Mouse (Mus musculus) adrenal gland, adult 18-20 months (tissue): ENCODE data around the gene Krr1. TPM values are rescaled to one million over a fixed set of nuclear protein-coding genes. Genes with fewer than 3 reads are reported as not detected.

ENCODE experiments used
- DNase-seq, 2 experiments: peaks; one replicate each; pipeline ENCODE4 v3.0.0; 2021 to 2022; ENCODE audit warnings: low spot score in 2 of 2
- long read RNA-seq, 2 experiments: library from polyadenylated mRNA; stranded (forward); transcript quantifications; one replicate each; pipeline ENCODE4 v2.0.0; 2021
- total RNA-seq, 2 experiments: library from RNA; stranded (reverse); gene quantifications; 1 replicate in 1 of 2; 2 replicates in 1 of 2; pipeline ENCODE4 v1.2.3; 2021

Krr1 gene
- 10 to 100 TPM; 34.5 to 38.6 TPM for total RNA-seq
- long read RNA-seq, experiment 1, full-length matches to known transcripts: 22 of 25 reads
- long read RNA-seq, experiment 1, partial matches to known transcripts: 0 of 25 reads
- long read RNA-seq, experiment 1, other reads (novel, unspliced or antisense): 3 of 25 reads
- long read RNA-seq, experiment 2, full-length matches to known transcripts: 86 of 89 reads
- long read RNA-seq, experiment 2, partial matches to known transcripts: 0 of 89 reads
- long read RNA-seq, experiment 2, other reads (novel, unspliced or antisense): 3 of 89 reads

DNA sequence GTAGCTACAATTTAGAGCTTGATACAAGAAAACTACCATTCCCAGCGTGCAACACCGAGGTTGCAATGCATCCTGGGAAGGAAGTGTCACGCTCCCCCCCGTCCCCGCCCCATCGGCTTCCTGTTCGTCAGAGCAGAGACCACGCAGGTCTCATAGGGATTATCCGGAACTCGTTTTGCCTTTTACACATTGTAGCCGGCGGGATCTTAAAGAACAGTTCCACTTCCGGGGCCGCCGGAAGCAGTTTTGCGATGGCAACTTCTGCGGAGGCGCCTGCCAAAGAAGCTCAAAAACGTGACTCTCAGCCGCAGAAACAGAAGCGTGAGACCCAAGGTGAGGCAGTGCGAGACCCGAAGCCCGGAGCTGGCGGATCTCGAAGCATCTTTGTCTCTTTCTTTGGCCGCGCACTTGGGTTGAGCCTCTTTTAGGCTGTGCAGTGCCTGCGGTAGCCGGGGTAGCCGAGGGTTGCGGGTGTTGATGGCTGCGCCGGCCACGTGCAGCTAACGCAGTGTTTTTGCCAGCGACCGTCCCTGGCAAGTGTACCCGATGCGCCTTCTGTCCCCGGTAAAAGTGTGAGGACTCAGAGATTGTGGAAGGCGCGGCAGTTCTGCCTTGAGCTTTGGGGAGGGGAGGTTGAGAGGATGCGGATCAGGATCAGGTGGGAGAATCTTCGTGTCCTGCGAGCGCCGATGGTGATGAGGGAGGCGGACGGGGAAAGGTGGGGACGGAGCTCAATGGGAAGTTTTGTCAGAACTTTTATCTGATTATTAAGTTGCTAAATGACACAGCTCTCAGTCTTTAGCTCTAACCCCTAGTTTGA, at the start of gene Krr1:
Krr1 (plus strand) TSS at position 123 of the 820 bp plus-strand sequence.
- DNase-seq: peak; percentile 78 to 83

DNA sequence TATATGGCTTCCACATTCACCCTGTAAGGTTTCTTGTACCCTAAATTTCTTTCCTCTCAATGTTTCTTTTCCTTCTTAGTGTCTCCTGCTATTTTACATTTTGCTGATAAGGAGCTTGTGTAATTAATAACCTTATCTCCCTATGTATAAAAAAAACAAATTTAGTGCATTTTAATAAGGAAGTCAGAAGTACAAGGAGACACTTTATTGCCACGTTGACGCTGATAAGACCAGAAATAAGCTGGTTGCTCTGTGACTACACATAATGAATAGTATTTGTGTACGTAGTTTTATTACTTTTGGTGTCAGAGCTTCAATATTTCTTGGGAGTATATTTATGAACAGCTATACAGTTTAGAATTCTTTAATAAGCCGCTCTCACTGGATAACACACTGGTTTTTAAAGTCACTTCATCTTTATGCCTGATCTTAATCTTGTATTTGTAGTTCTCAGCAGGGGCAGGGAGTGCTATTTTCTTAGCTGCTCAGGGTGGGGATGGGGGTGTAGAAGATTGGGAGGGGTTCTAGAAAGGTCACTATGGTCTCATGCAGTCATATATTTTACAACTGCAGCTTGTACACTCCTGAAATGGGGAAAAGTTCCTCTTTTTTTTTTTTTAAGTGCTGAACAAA, 48.8 kb upstream of the Krr1 start:
- DNase-seq: no peak

GRCm38 (mm10) chr10:111924141-111924540, 48.3 kb upstream of the Krr1 start:
- no peak for DNase-seq

DNA sequence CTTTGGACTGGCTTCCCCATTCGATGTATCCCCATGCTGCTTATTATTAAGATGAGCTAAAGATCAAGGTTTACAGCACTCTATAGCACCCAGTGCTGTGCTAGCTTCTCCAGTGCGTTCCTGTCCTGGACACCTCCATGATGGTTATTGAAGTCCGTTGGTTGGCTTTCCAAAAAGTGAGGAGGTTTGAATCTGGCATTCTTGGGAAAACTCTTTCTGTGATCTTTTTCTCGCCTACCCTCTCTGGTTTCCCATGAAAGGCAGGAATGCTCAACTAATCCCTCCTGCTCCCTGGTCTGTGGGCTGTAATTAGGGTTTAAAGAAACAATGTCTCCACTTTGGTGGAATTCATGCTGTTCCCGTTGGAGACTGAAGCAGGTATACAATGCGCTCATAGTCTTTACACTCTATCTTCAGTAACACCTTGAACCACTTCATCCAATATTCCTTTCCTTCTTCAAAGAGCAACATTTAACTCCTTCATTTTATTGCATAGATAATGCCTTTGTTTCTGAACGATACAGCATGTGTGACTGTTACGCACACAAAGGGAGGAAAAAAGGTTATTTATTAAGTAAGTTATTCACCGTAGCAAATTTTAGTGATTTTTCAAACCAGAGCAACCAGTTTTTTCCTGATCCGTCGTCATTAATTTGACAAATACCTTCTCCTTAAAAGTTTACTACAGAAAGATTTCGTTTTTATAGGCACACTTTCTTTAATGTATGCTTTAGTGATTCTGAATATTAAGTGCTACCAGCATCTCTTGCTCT, 47.6 kb upstream of the Krr1 start:
- no peak for DNase-seq

DNA sequence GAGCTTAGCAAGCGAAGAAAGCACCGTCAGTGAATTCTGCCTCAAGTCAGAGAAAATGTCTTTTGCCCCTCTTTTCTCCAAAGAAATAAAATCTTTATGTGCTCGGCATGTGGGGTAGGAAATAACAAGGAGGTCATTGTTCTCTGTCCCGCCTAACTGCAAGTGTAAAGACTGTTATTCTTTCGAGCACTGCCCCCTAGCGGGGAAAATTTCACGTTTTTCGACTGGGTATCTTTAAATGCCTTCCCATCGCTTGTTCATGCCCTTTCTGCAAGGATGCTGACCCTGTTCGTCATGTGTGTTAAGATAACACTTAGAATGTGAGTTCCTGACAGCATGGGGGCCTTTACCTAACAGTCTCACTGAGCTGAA, 47.0 kb upstream of the Krr1 start:
- peak; percentile 90 to 92 for DNase-seq

DNA sequence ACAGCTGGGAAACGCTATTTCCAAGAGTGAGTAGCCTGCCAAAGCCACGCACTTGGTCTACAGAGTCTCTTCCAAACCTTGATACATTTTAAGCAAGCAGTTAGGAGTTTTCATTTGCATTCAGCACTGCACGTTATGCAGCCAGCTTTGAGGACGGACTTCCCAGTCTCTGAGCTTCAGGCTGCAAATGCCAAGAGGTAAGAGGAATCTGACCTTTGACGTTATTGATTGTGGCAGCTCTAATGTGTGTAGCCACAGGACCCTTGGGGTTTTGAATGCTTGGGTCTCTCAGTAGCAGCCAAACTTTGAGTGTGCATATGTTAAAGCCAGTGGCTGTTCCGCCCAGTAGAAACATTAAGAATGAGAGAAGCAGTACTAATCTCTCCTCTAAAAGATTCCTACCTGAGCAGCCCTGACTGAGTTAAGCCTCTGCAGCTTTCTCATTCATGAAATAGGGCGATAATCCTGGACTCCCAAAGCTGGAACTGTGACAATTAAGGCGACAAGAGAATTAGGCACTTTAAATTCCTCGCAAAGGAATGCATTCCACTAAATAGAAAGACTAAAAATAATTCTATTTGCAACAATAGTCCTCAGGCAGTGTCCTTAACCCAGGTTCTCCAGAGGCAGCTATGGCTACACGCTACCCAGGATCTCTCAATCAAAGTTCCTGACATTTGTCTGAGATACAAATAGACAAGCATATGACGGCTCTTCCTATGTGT, 39.7 kb upstream of the Krr1 start:
- no peak for DNase-seq

DNA sequence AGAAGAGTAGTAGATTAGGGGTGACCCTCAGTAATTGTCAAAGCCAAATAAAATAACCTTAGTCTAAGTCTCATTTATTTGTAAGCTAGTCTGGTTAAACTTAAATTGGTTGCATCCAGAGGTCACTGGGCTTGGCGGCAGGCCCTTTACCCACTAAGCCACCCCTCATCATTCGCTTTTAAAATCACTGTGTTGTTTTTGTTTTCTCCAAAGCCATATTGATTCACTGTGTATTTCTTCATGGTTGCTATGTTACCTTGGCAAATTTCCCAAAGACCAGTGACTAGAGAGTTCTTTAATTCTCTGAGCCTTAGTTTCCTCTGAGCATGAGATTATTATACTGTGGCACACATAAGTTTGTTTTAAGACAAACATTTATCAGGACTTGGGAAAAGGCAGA, 37.3 kb upstream of the Krr1 start:
- no peak for DNase-seq

GRCm38 (mm10) chr10:111936021-111936420, 36.4 kb upstream of the Krr1 start:
- DNase-seq: no peak

DNA sequence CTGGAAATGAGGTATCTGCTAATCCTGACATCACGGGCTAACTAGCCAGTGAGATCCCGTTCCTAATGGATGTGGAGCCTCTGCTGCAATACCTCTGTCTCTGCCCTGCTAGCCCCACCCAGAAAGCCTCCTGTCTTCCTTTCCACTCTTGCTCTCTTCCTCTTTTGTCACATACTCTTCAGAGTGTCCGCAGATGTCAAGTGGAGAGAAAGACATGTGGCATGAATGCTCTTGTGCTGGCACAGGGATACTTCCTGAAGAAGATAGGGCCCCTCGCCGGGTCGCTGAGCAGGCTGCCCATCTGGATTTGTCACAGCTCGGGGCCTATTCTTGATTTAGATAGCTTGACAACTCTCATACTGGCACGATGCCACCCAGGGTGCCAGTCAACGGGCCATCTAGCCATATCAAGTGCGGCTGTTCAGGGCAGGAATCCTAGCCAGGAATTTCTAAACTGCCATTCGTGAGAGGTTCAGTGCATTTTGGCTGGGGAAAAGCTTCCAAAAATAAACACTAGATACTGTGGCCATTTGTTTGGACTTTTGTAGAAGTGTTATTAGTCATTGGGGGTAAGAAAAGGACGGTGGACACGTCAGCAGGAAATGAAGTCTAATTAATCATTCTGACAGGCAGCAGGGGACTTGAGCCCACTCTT, 35.8 kb upstream of the Krr1 start:
- peak; percentile 18 to 43 for DNase-seq

GRCm38 (mm10) chr10:111937146-111937534, 35.3 kb upstream of the Krr1 start:
- no peak for DNase-seq

- no peak for DNase-seq
Observed at GRCm38 (mm10) chr10:111943026-111943425, 29.4 kb upstream of the Krr1 start.

- DNase-seq: no peak
Observed at GRCm38 (mm10) chr10:111945563-111945962, 26.9 kb upstream of the Krr1 start.

GRCm38 (mm10) chr10:111948041-111948440, 24.4 kb upstream of the Krr1 start:
- no peak for DNase-seq

- no peak for DNase-seq
Observed at GRCm38 (mm10) chr10:111949008-111949407, 23.5 kb upstream of the Krr1 start.

DNA sequence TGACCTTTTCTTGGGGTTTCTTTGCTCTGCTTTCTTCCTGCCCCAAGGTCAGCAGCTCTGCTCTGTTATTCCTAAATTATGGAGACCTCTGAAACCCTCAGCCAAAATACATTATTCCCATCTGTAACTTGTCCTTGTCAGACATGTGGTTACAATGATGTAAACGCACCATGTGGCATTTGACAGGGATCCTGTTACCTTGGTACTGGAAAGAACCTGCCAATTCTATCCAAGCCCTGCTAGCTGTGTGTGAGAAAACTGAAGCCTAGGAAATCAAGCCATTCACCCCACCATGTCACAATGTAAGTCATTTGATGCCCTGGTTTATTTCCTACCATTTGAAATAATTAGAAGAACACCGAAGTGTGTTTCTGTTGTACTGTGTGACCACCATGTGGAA, 16.6 kb upstream of the Krr1 start:
- no peak for DNase-seq

- DNase-seq: peak; percentile 26 to 46
Observed at GRCm38 (mm10) chr10:111957271-111958045, 15.0 kb upstream of the Krr1 start.

DNA sequence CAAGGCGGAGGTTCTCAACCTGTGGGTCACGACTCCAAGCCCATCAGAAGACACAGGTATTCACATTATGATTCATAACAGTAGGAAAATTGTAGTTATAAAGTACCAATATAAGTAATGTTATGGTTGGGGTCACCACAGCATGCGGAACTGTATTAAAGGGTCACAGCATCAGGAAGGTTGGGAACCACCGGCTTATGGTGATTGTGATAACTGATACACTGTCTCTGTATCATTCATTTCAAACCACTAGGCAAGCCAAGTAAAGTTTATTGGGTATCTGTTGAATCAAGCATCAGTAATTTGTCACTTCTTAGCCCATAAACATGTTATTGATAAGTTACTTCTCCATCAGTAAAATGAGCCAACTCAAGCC, 14.4 kb upstream of the Krr1 start:
- no peak for DNase-seq

DNA sequence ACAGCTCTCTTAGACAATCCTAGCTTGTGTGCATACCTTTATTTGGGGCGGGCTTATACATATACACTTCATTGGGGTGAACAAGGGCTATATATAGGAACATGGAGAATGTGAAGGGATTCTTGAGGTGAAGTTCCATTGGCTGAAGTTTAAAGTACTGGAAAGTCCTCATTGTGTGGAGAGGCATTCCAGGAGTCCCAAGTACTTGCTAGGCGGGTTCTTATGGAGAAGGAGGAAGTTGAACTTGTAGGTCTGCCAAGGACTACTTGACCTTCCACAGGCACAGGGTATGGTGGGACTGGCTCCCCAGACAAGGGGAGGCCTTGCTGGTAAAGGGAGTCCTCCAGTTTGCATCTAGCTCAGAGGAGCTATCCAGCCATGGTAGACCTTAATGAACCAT, 13.1 kb upstream of the Krr1 start:
- DNase-seq: no peak

GRCm38 (mm10) chr10:111960459-111960858, 12.0 kb upstream of the Krr1 start:
- DNase-seq: no peak
